Mouse (Mus musculus): ENCODE measurements around the gene Jmjd8.
A peak's percentile ranks its signal among the peaks of the same experiment; 100 is the strongest.

Jmjd8 gene

GRCm38 (mm10) chr17:25808789-25809605, 19.7 kb upstream of the Jmjd8 start, which contains the start of gene Fbxl16:
Fbxl16 (plus strand) TSS chr17:25809085.
- peak; percentile 96 for DNase-seq (ENCODE audit: inconsistent ontology term)

- no peak for DNase-seq (ENCODE audit: inconsistent ontology term)
These were observed 18.9 kb upstream of the Jmjd8 start for GRCm38 (mm10) chr17:25809606-25810340.

GRCm38 (mm10) chr17:25810890-25811289, 17.8 kb upstream of the Jmjd8 start:
- DNase-seq (ENCODE audit: inconsistent ontology term) = no peak

GRCm38 (mm10) chr17:25813471-25813870, 15.2 kb upstream of the Jmjd8 start:
- peak; percentile 93 for DNase-seq (ENCODE audit: inconsistent ontology term)

- no peak for DNase-seq (ENCODE audit: inconsistent ontology term)
These were observed 11.0 kb upstream of the Jmjd8 start for GRCm38 (mm10) chr17:25817662-25818061.

GRCm38 (mm10) chr17:25818851-25819780, 9.6 kb upstream of the Jmjd8 start:
- no peak for DNase-seq (ENCODE audit: inconsistent ontology term)

GRCm38 (mm10) chr17:25823452-25823851, 5.2 kb upstream of the Jmjd8 start, which contains the start of gene Wdr24:
Wdr24 (plus strand) TSS chr17:25823627.
- peak; percentile 64 for DNase-seq (ENCODE audit: inconsistent ontology term)

- no peak for DNase-seq (ENCODE audit: inconsistent ontology term)
These were observed 4.1 kb upstream of the Jmjd8 start for GRCm38 (mm10) chr17:25824362-25825142.

- no peak for DNase-seq (ENCODE audit: inconsistent ontology term)
These were observed 3.4 kb upstream of the Jmjd8 start for GRCm38 (mm10) chr17:25825311-25825710.

- no peak for DNase-seq (ENCODE audit: inconsistent ontology term)
These were observed 2.6 kb upstream of the Jmjd8 start for GRCm38 (mm10) chr17:25825984-25826570.

- no peak for DNase-seq (ENCODE audit: inconsistent ontology term)
These were observed 1.7 kb upstream of the Jmjd8 start for GRCm38 (mm10) chr17:25827011-25827410.

- no peak for DNase-seq (ENCODE audit: inconsistent ontology term)
These were observed 983 bp upstream of the Jmjd8 start for GRCm38 (mm10) chr17:25827546-25828222.

- no peak for DNase-seq (ENCODE audit: inconsistent ontology term)
These were observed 458 bp upstream of the Jmjd8 start for GRCm38 (mm10) chr17:25828223-25828594.

GRCm38 (mm10) chr17:25829558-25830017, 921 bp downstream of the Jmjd8 start:
- DNase-seq (ENCODE audit: inconsistent ontology term) = no peak

- no peak for DNase-seq (ENCODE audit: inconsistent ontology term)
These were observed 1.6 kb downstream of the Jmjd8 start for GRCm38 (mm10) chr17:25830200-25830753.

- no peak for DNase-seq (ENCODE audit: inconsistent ontology term)
These were observed 2.3 kb downstream of the Jmjd8 start for GRCm38 (mm10) chr17:25830806-25831431.

GRCm38 (mm10) chr17:25831451-25832281, 3.0 kb downstream of the Jmjd8 start:
- no peak for DNase-seq (ENCODE audit: inconsistent ontology term)

Data from Muller cell, postnatal 12 days (primary cell).